Comparison of ENCODE assay signal across 18 mouse cellular contexts in the genomic region with DNA sequence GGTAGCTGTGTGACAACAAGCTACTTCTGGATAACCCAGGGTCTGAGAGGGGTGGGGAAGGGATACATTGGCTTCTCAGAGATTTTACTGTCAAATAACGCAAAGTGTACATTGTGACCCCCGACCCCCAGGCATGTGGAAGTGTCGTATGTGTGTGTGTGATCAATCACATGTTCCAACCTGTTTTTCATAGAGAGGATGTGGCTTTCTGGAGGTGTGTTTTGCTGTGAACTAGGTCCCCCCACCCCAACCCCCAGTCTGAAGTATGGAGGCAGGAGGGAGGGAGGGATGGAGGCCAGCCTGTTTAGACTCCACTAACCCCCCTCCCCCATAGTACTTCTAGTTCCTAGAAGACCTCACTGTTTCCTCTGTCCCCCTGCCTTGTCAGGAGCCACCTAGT. TPM values are rescaled to one million over a fixed set of nuclear protein-coding genes. Genes with fewer than 3 reads are reported as not detected.
"Had no signal": no experiment of that assay in that cellular context is flagged by ENCODE, and none has a peak within 500 bp of the region (broad histone marks: within the 10 kb centered on the region; RNA-seq: fewer than 3 reads in every experiment).

No protein-coding gene starts in this region.

- H3K4me2 ChIP-seq: limb, embryonic 12.5 days; liver, embryonic 13.5 days; lung, embryonic 15.5 days; neural tube, embryonic 13.5 days had no signal

- H3K27me3 ChIP-seq: limb, embryonic 12.5 days; liver, embryonic 13.5 days; lung, embryonic 15.5 days; neural tube, embryonic 13.5 days had no signal

- H3K9ac ChIP-seq: limb, embryonic 12.5 days; liver, embryonic 13.5 days; liver, postnatal 0 days; lung, embryonic 15.5 days; neural tube, embryonic 13.5 days had no signal

- DNase-seq: kidney, adult 11 months; kidney, adult 9 months; kidney, postnatal 36 days; layer of hippocampus, adult 9-11 months; layer of hippocampus, postnatal 36 days; liver; liver, embryonic 13.5 days; liver, postnatal 0 days; lung, postnatal 14 days; midbrain, embryonic 14.5 days; right cerebral cortex, postnatal 14 days; thymus, postnatal 25 days had no signal

- H3K4me3 ChIP-seq: limb, embryonic 12.5 days; liver, embryonic 13.5 days; lung, embryonic 15.5 days; neural tube, embryonic 13.5 days had no signal

- H3K9me3 ChIP-seq: limb, embryonic 12.5 days; liver, embryonic 13.5 days; lung, embryonic 15.5 days; neural tube, embryonic 13.5 days had no signal

- H3K4me1 ChIP-seq: lung, embryonic 15.5 days; neural tube, embryonic 13.5 days had no signal

- ATAC-seq: liver, postnatal 0 days had no signal

- H3K27ac ChIP-seq: kidney, postnatal 0 days; limb, embryonic 12.5 days; liver, embryonic 13.5 days; lung, embryonic 15.5 days; neural tube, embryonic 13.5 days had no signal

RNA-seq across cellular contexts. Expression of a gene that starts 40.6 kb away (rescaled TPM):
- total RNA-seq: megakaryocyte progenitor cell, adult 5-6 weeks; monocyte, adult 5-6 weeks had no signal
- polyA plus RNA-seq: liver, postnatal 0 days had no signal
